Mouse (Mus musculus) erythroblast, embryonic 14.5 days (primary cell): ENCODE measurements around the gene Ppp1r37.

Experiments
- GATA1 ChIP-seq: IDR thresholded peaks from 2 replicates; pipeline ENCODE4 v1.6.1; 2012; ENCODE audit warnings: low read length, inconsistent platforms, mixed read lengths
- TAL1 ChIP-seq: IDR thresholded peaks from 3 replicates; pipeline ENCODE4 v1.6.1; 2012; ENCODE audit warnings: low read length, inconsistent platforms, mixed read lengths

GRCm38 (mm10) chr7:19573776-19574140 lies 10.9 kb upstream of the Ppp1r37 start:
- TF ChIP-seq GATA1 (no peak), TAL1 (no peak)
